Mouse (Mus musculus): ENCODE data around the gene F10.
A peak's percentile ranks its signal among the peaks of the same experiment; 100 is the strongest.

- peak; percentile 38; the same call in 1 of the 2 replicates for TF ChIP-seq CTCF (IDR thresholded peaks at IDR 0.05; ENCODE audit: insufficient read depth, low read length)
- no peak for TF ChIP-seq POLR2A (IDR thresholded peaks at IDR 0.05; ENCODE audit: borderline replicate concordance, extremely low read depth, low read depth, low read length)
These were observed 26.8 kb upstream of the F10 start for GRCm38 (mm10) chr8:13010313-13010712.

Measured in lung, adult 2 months (tissue).